Mouse (Mus musculus) heart, embryonic 14.5 days (tissue): Measurements from ENCODE around the gene Lrrc4c. TPM values are rescaled to one million over a fixed set of nuclear protein-coding genes. Genes with fewer than 3 reads are reported as not detected.

Experiments
- ATAC-seq: fragments of 200-750 bp; cut with Nextera tagmentation; 2 replicates; pipeline ENCODE4 v1.8.0; 2017; ENCODE audit warnings: low read depth, moderate TSS enrichment; ENCODE audit not compliant: insufficient number of reproducible peaks, insufficient read depth, low FRiP score
- H3K27ac ChIP-seq, 2 experiments: fragments of 200-500 bp in 1 of 2; fragments of 300-500 bp in 1 of 2; sonication (generic) in 1 of 2; replicated peaks in 1 of 2; 2 replicates each; pipeline ENCODE4 v1.5.1; 2012 to 2014; ENCODE audit warnings: low read depth in 2 of 2, low read length in 2 of 2, control low read depth in 1 of 2, mild to moderate bottlenecking in 1 of 2, mixed read lengths in 1 of 2; ENCODE audit not compliant: control insufficient read depth in 1 of 2, insufficient read depth in 1 of 2
- H3K27me3 ChIP-seq: fragments of 300-500 bp; sonication (generic); 2 replicates; pipeline ENCODE4 v1.6.1; 2014; ENCODE audit warnings: mild to moderate bottlenecking, low read length, control low read depth; ENCODE audit not compliant: control insufficient read depth, insufficient read depth
- H3K36me3 ChIP-seq: fragments of 300-500 bp; sonication (generic); 2 replicates; pipeline ENCODE4 v1.6.1; 2014; ENCODE audit warnings: mild to moderate bottlenecking, control low read depth, low read length, mixed read lengths; ENCODE audit not compliant: control insufficient read depth, insufficient read depth
- H3K4me1 ChIP-seq, 2 experiments: fragments of 200-500 bp in 1 of 2; fragments of 300-500 bp in 1 of 2; sonication (generic) in 1 of 2; 2 replicates each; pipeline ENCODE4 v1.6.1; 2012 to 2014; ENCODE audit warnings: low read length in 2 of 2, control low read depth in 1 of 2, mixed read lengths in 1 of 2; ENCODE audit not compliant: control insufficient read depth in 2 of 2, insufficient read depth in 2 of 2
- H3K4me2 ChIP-seq: fragments of 300-500 bp; sonication (generic); 2 replicates; pipeline ENCODE4 v1.6.1; 2014; ENCODE audit warnings: mild to moderate bottlenecking, low read length
- H3K4me3 ChIP-seq, 2 experiments: fragments of 200-500 bp in 1 of 2; fragments of 300-500 bp in 1 of 2; sonication (generic) in 1 of 2; 2 replicates each; pipeline ENCODE4 v1.5.1; 2012 to 2014; ENCODE audit warnings: low read length in 2 of 2, mild to moderate bottlenecking in 2 of 2, control low read depth in 1 of 2, low read depth in 1 of 2, moderate library complexity in 1 of 2; ENCODE audit not compliant: control insufficient read depth in 1 of 2, insufficient read depth in 1 of 2
- H3K9ac ChIP-seq: fragments of 300-500 bp; sonication (generic); 2 replicates; pipeline ENCODE4 v1.6.1; 2014; ENCODE audit warnings: mild to moderate bottlenecking, low read length
- H3K9me3 ChIP-seq: fragments of 300-500 bp; sonication (generic); 2 replicates; pipeline ENCODE4 v1.6.1; 2016; ENCODE audit warnings: low read length, control low read depth; ENCODE audit not compliant: control insufficient read depth
- WGBS: fragments of 180-500 bp; shearing (Covaris S2); extraction: QIAGEN DNeasy Blood & Tissue Kit; methylation state at CpG from one replicate; pipeline ENCODE4 v1.1.7; 2014; 5-methylcytosine and 5-hydroxymethylcytosine counted together
- polyA plus RNA-seq: library from polyadenylated mRNA; unstranded; fragments of >200 nt; fragmentation: Nextera tagmentation; extraction: Ambion mirVana; gene quantifications from 2 replicates; pipeline ENCODE4 v1.2.1, GENCODE M21; 2014

Lrrc4c gene
- polyA plus RNA-seq, 1 experiment from 2014 or later, result 1.8 TPM

GRCm38 (mm10) chr2:97568954-97569353, 1251.0 kb downstream of the Lrrc4c start:
- Histone ChIP-seq H3K27me3 (no peaks in the 10 kb centered on the region), H3K9me3 (no peaks in the 10 kb centered on the region), H3K4me3 (no peak overlapping the region), H3K4me2 (no peak overlapping the region), H3K4me1 (no peaks in the 10 kb centered on the region), H3K9ac (no peak overlapping the region), H3K27ac (no peak overlapping the region), H3K36me3 (no peaks in the 10 kb centered on the region)
- 71% methylated on average over 2 of the region's 2 CpGs for WGBS
- ATAC-seq, result no peak

- H3K9ac ChIP-seq, result no peak overlapping the region
- H3K27me3 ChIP-seq, result no peaks in the 10 kb centered on the region
- no peak overlapping the region for H3K4me2 ChIP-seq
- H3K36me3 ChIP-seq, result no peaks in the 10 kb centered on the region
- H3K27ac ChIP-seq, result no peak overlapping the region
- H3K9me3 ChIP-seq, result no peaks in the 10 kb centered on the region
- ATAC-seq, result no peak
- H3K4me3 ChIP-seq, result no peak overlapping the region
- no peaks in the 10 kb centered on the region for H3K4me1 ChIP-seq
These were observed 1257.0 kb downstream of the Lrrc4c start for GRCm38 (mm10) chr2:97574921-97575320.

DNA sequence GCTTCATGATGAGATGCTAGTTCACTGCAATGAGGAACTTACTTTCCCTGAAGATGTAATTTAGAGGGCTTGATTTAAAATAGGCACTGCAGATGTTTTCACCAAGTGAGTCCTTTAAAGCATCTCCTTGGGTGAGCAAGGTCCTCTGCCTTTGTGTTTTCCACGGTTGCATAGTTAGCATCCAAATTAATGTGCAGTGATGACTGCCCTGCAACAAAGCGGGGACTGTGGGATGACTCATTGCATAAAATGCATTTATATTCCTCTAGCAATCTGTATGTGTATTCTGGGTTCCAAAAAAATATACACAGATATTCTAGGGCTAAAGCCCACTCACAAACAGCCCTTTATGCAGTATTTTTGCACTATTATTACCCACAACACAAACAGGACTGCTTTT, 1263.2 kb downstream of the Lrrc4c start:
- Histone ChIP-seq H3K9ac (no peak overlapping the region), H3K4me1 (no peaks in the 10 kb centered on the region), H3K4me2 (no peak overlapping the region), H3K27ac (no peak overlapping the region), H3K9me3 (no peaks in the 10 kb centered on the region), H3K4me3 (no peak overlapping the region), H3K36me3 (no peaks in the 10 kb centered on the region), H3K27me3 (no peaks in the 10 kb centered on the region)
- WGBS, result 64% methylated on average over 2 of the region's 2 CpGs
- no peak for ATAC-seq

DNA sequence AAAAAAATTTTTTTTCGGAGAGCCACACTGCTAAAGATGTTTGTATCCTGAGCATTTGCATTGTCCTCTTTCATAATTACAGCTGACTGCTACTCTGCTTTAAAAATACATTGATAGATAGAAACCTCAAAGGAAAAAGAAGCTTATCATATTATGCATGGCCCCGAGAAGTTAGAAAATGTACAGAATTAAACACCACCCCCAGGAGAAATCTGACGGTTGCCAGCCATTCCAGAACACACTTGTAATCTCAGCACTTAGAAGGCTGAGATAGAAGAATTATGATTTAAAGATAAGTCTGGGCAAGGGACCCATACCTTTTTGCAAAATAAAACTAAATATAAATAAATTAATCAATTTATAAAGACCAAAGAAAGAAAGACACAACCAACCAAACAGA, 1268.4 kb downstream of the Lrrc4c start:
- ATAC-seq, result no peak
- Histone ChIP-seq H3K27ac (no peak overlapping the region), H3K27me3 (no peaks in the 10 kb centered on the region), H3K9ac (no peak overlapping the region), H3K4me2 (no peak overlapping the region), H3K36me3 (no peaks in the 10 kb centered on the region), H3K4me3 (no peak overlapping the region), H3K9me3 (no peaks in the 10 kb centered on the region), H3K4me1 (no peaks in the 10 kb centered on the region)
- 67% methylated on average over 3 of the region's 3 CpGs for WGBS

DNA sequence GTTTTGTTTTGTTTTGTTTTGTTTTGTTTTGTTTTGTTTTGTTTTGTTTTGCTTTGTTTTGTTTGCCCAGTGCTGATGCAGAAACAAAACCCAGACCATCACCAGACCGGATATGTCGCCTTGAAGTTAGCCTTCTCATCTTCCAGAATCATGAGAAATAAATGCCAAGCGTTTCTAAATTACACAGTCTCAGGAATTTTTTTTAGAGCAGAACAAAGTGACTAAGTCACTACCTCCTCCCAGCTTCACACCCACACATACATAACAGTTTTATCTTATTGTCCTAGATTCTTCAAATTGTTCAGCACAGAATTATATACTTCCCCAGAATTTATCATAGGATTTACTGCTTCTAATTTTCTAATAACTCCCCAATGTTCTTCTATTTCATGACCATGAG, 1272.6 kb downstream of the Lrrc4c start:
- H3K27ac ChIP-seq, result no peak overlapping the region
- WGBS, result 79% methylated on average over 3 of the region's 3 CpGs

DNA sequence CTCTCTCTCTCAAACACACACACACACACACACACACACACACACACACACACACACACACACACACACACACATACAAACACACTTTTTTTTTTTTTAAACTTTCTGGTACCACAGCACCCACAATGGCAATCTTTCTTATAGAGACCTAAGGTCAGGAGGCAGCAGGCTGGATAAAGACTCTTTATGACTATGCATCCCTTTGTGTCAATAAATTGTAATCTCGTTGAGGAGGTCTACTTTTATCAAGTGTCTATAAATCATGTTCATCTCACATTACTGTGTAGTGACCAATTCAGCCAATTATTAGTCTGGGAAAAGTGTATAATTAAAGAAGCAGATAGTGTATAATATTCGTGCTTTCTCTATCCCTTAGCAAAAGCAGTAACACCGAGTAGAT, 1286.2 kb downstream of the Lrrc4c start:
- Histone ChIP-seq H3K9me3 (no peaks in the 10 kb centered on the region), H3K4me3 (no peak overlapping the region), H3K36me3 (no peaks in the 10 kb centered on the region), H3K9ac (no peak overlapping the region), H3K4me1 (no peaks in the 10 kb centered on the region), H3K4me2 (no peak overlapping the region), H3K27me3 (no peaks in the 10 kb centered on the region), H3K27ac (no peak overlapping the region)
- ATAC-seq, result no peak
- WGBS, result 75% methylated on average over 3 of the region's 3 CpGs

More for the DNA sequence above, 1272.6 kb downstream of the Lrrc4c start:
- no peaks in the 10 kb centered on the region for H3K27me3 ChIP-seq
- no peak overlapping the region for H3K4me2 ChIP-seq
- ATAC-seq, result no peak
- H3K4me3 ChIP-seq, result no peak overlapping the region
- H3K4me1 ChIP-seq, result no peaks in the 10 kb centered on the region
- H3K9ac ChIP-seq, result no peak overlapping the region
- no peaks in the 10 kb centered on the region for H3K9me3 ChIP-seq
- no peaks in the 10 kb centered on the region for H3K36me3 ChIP-seq

GRCm38 (mm10) chr2:97604688-97605215, 1286.8 kb downstream of the Lrrc4c start:
- Histone ChIP-seq H3K4me1 (no peaks in the 10 kb centered on the region), H3K27me3 (no peaks in the 10 kb centered on the region), H3K9me3 (no peaks in the 10 kb centered on the region), H3K36me3 (no peaks in the 10 kb centered on the region), H3K4me3 (no peak overlapping the region), H3K9ac (no peak overlapping the region), H3K27ac (no peak overlapping the region), H3K4me2 (no peak overlapping the region)
- 65% methylated on average over 3 of the region's 3 CpGs for WGBS
- no peak for ATAC-seq

DNA sequence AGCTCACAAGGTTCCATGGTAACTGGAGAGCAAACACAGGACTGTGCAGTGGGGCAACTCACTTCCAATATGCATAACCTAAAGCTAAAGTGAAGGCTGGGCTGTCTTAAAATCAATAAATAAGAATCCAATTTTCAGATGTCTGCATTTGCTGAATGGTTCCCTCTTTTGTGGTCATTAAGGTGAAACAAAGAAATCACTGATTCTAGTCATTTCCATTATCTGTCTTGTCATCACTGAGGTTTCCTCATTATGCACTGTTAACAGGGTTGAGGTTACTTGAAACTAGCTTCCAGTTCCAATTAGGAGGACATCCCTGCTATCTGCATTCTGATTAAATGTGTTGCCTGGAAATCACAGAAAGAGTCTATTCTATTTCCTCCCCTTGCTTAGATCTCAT, 1291.5 kb downstream of the Lrrc4c start:
- no peak for ATAC-seq
- no peak overlapping the region for H3K4me3 ChIP-seq
- no peaks in the 10 kb centered on the region for H3K9me3 ChIP-seq
- H3K36me3 ChIP-seq, result no peaks in the 10 kb centered on the region
- no peak overlapping the region for H3K4me2 ChIP-seq
- H3K4me1 ChIP-seq, result no peaks in the 10 kb centered on the region
- no peak overlapping the region for H3K9ac ChIP-seq
- no peaks in the 10 kb centered on the region for H3K27me3 ChIP-seq
- H3K27ac ChIP-seq, result no peak overlapping the region
